In the genomic region with DNA sequence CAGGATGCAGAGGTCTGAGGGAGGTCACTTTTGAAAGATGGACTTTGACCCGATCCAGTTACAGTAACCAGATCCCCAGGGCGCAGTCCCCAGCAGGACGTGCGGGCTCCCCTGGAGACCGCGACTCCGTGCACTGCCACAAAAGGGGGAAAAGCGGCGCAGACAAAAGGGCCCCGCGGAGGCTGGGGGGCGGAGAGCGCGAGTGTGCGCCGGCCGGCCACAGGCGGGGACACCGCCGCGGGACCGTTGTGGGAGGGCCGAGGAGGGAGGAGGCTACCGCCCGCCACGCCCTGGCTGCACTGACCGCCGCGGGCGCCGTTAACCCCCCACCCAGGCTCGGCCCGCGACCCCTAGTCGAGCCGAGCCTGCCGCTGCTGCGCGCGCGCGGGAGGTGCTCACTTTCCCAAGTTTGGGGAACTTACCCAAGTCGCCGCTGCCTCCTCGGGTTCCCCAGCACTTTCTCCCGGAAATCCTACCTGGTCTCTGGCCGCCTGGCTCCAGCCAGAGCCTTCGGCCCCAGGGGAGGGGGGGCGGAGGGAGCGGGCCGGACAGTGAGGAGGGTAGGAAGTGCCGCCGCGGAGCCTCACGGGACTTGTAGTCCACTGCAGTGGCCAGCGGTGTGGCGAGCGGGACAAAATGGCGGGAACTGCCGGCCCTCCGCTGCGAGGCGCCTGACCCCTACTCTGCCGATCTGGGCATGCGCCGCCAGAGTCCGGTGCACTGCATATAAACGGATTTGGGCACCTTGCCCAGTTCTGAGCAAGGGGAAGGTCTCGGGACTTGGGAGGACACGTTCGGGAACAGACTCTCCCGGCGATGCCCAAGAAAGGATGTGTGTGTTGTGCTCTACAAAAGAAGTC, we compare ENCODE assay signal across 8 mouse cellular contexts. TPM values are rescaled to one million over a fixed set of nuclear protein-coding genes. Genes with fewer than 3 reads are reported as not detected.
A peak's percentile ranks its signal among the peaks of the same experiment; 100 is the strongest.
DNase-seq lines count a peak whose midpoint lies in the region; ATAC-seq and TF ChIP-seq lines count a peak whose summit lies in the region.

Gene Phactr4, minus strand, starts transcription at position 567 of the 860 bp plus-strand sequence.

- DNase-seq in B cell, adult 2 months: peak; percentile 81 to 84
- peak; percentile 97 for DNase-seq in brain, adult 2 months (ENCODE audit: low read depth, low spot score)
- DNase-seq in kidney, postnatal 0 days (ENCODE audit: low spot score): peak; percentile 99
- DNase-seq in liver, embryonic 11.5 days (ENCODE audit: low spot score): peak; percentile 97
- peak; percentile 63 for DNase-seq in naive thymus-derived CD4-positive, alpha-beta T cell, adult 2 months (ENCODE audit: low read depth)

- H3K4me2 ChIP-seq in heart, embryonic 12.5 days: peak within 1 kb of the TSS; percentile 77
- peak within 1 kb of the TSS; percentile 64 for H3K4me2 ChIP-seq in kidney, postnatal 0 days (ENCODE audit: low read length)
- peak within 1 kb of the TSS; percentile 80 for H3K4me2 ChIP-seq in liver, embryonic 11.5 days
- peak within 1 kb of the TSS; percentile 39 for H3K4me2 ChIP-seq in stomach, embryonic 14.5 days (replicated peaks; ENCODE audit: low read depth, low read length)

- H3K36me3 ChIP-seq in heart, embryonic 12.5 days: no peaks in the 10 kb centered on the region
- no peaks in the 10 kb centered on the region for H3K36me3 ChIP-seq in kidney, postnatal 0 days (ENCODE audit: insufficient read depth, low read length)
- 0 out of 2 replicates have a peak, but pooled peaks cover 2% of the 10 kb centered on the region for H3K36me3 ChIP-seq in liver, embryonic 11.5 days (ENCODE audit: control insufficient read depth, insufficient read depth, low read length)
- no peaks in the 10 kb centered on the region for H3K36me3 ChIP-seq in stomach, embryonic 14.5 days (ENCODE audit: control insufficient read depth, insufficient read depth, low read length)

- H3K4me1 ChIP-seq in heart, embryonic 12.5 days (replicated peaks): peaks cover 20% of the 10 kb centered on the region
- H3K4me1 ChIP-seq in kidney, postnatal 0 days (replicated peaks; ENCODE audit: insufficient read depth, low read length): 0 out of 2 replicates have a peak, but pooled peaks cover 4% of the 10 kb centered on the region
- peaks cover 29% of the 10 kb centered on the region for H3K4me1 ChIP-seq in liver, embryonic 11.5 days (replicated peaks; ENCODE audit: control insufficient read depth, insufficient read depth, low read length)
- peaks cover 11% of the 10 kb centered on the region for H3K4me1 ChIP-seq in stomach, embryonic 14.5 days (ENCODE audit: control insufficient read depth, insufficient read depth, low read length)

- WGBS in heart, embryonic 12.5 days: under 1% methylated on average over 70 of the region's 73 CpGs
- WGBS in kidney, postnatal 0 days: under 1% methylated on average over 70 of the region's 73 CpGs
- under 1% methylated on average over 72 of the region's 73 CpGs for WGBS in liver, embryonic 11.5 days
- whole genome bisulfite sequencing in stomach, embryonic 14.5 days: under 1% methylated on average over 69 of the region's 73 CpGs

- no peaks in the 10 kb centered on the region for H3K27me3 ChIP-seq in heart, embryonic 12.5 days (replicated peaks)
- H3K27me3 ChIP-seq in kidney, postnatal 0 days (ENCODE audit: insufficient read depth, low read length): no peaks in the 10 kb centered on the region
- H3K27me3 ChIP-seq in liver, embryonic 11.5 days (replicated peaks; ENCODE audit: control insufficient read depth, insufficient read depth, low read length): no peaks in the 10 kb centered on the region
- H3K27me3 ChIP-seq in stomach, embryonic 14.5 days (ENCODE audit: control insufficient read depth, insufficient read depth, low read length): no peaks in the 10 kb centered on the region

- H3K9me3 ChIP-seq in heart, embryonic 12.5 days (replicated peaks): no peaks in the 10 kb centered on the region; the same call in 1 of the 2 replicates
- H3K9me3 ChIP-seq in kidney, postnatal 0 days (replicated peaks; ENCODE audit: low read length): no peaks in the 10 kb centered on the region
- no peaks in the 10 kb centered on the region for H3K9me3 ChIP-seq in liver, embryonic 11.5 days (ENCODE audit: control insufficient read depth, low read length)
- H3K9me3 ChIP-seq in stomach, embryonic 14.5 days (ENCODE audit: control insufficient read depth, low read depth, low read length): no peaks in the 10 kb centered on the region

- H3K4me3 ChIP-seq in heart, embryonic 12.5 days: peak within 1 kb of the TSS; percentile 70
- H3K4me3 ChIP-seq in kidney, postnatal 0 days (replicated peaks; ENCODE audit: low read depth, low read length): peak within 1 kb of the TSS; percentile 90
- peak within 1 kb of the TSS; percentile 71 for H3K4me3 ChIP-seq in liver, embryonic 11.5 days (ENCODE audit: low read depth, low read length)
- peak within 1 kb of the TSS; percentile 78 for H3K4me3 ChIP-seq in stomach, embryonic 14.5 days (ENCODE audit: low read depth, low read length)

- ATAC-seq in erythroblast, adult 5-6 weeks (replicated peaks; ENCODE audit: low FRiP score, poor library complexity, severe bottlenecking): peak; percentile 84
- peak; percentile 98 for ATAC-seq in heart, embryonic 12.5 days (ENCODE audit: insufficient number of reproducible peaks, low FRiP score)
- peak; percentile 99 for ATAC-seq in kidney, postnatal 0 days (replicated peaks; ENCODE audit: low FRiP score, low read depth)
- ATAC-seq in liver, embryonic 11.5 days (replicated peaks; ENCODE audit: low FRiP score): peak; percentile 92
- ATAC-seq in stomach, embryonic 14.5 days (ENCODE audit: insufficient number of reproducible peaks, insufficient read depth, low FRiP score, low read depth): peak; percentile 98

- peak within 1 kb of the TSS; percentile 98 for H3K27ac ChIP-seq in heart, embryonic 12.5 days (ENCODE audit: poor library complexity, severe bottlenecking)
- peak within 1 kb of the TSS; percentile 100 for H3K27ac ChIP-seq in kidney, postnatal 0 days
- peak within 1 kb of the TSS; percentile 95 for H3K27ac ChIP-seq in liver, embryonic 11.5 days (ENCODE audit: low read depth, low read length)
- H3K27ac ChIP-seq in stomach, embryonic 14.5 days (ENCODE audit: low read length): peak within 1 kb of the TSS; percentile 99

- no peak for TF ChIP-seq CTCF in kidney, postnatal 0 days (IDR thresholded peaks at IDR 0.05; ENCODE audit: low read depth)

- H3K9ac ChIP-seq in heart, embryonic 12.5 days: peak within 1 kb of the TSS; percentile 85
- H3K9ac ChIP-seq in kidney, postnatal 0 days (ENCODE audit: low read depth, low read length): peak within 1 kb of the TSS; percentile 94
- peak within 1 kb of the TSS; percentile 89 for H3K9ac ChIP-seq in liver, embryonic 11.5 days (ENCODE audit: low read depth, low read length)
- peak within 1 kb of the TSS; percentile 75 for H3K9ac ChIP-seq in stomach, embryonic 14.5 days (replicated peaks; ENCODE audit: low read depth, low read length)

RNA-seq across cellular contexts. Expression of gene Phactr4, which starts in this region (rescaled TPM):
- 8.8 and 16.9 TPM in 2 replicates for total RNA-seq in erythroblast, adult 5-6 weeks (2015; ENCODE audit: low replicate concordance)
- total RNA-seq in erythroblast, adult 5-6 weeks (2017; ENCODE audit: low replicate concordance): 14.1 and 28.0 TPM in 2 replicates
- 19.5 and 22.9 TPM in 2 replicates for polyA plus RNA-seq in heart, embryonic 12.5 days (2016; fragmentation: Nextera tagmentation; extraction: Ambion mirVana)
- 24.3 and 25.2 TPM in 2 replicates for polyA plus RNA-seq in kidney, postnatal 0 days (2015; fragmentation: Nextera tagmentation; extraction: Ambion mirVana)
- polyA plus RNA-seq in liver, embryonic 11.5 days (2014; fragmentation: Nextera tagmentation; extraction: Ambion mirVana): 30.9 and 32.4 TPM in 2 replicates
- polyA plus RNA-seq in stomach, embryonic 14.5 days (2014; fragmentation: Nextera tagmentation; extraction: Ambion mirVana): 26.3 and 27.5 TPM in 2 replicates

Comparison
In these comparisons a context has a peak if more than half of its experiments do, and no peak if none do; other contexts are left out.
1. Peak in every context shown above with its lines: DNase-seq, ATAC-seq, H3K4me3 ChIP-seq and H3K27ac ChIP-seq.